Mouse (Mus musculus) induced T-regulatory cell, adult 2 months (primary cell): ENCODE measurements around the gene Rps13.

Experiments
- DNase-seq: peaks from one replicate; pipeline ENCODE4 v3.0.0-alpha.2; 2012; ENCODE audit warnings: low read depth

Gene Rps13

DNA sequence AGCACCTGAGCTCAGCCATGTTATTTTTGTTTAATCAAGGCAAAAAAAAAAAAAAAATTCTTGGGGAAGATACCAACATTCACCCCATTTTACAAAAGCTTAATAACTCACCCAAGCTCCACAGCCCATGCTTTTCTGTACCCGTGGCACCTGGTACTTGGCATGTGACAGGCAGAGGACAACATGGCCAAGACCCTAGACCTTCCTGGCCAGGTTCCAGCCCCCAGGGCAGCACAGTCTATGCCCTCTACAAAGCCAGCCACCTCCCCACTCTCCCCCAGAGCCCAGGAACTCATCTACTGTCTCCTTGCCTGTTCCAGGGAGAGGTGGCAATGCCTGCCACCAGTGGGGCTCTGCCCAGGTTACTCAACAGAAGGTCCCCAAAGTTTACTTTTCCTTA is 43.4 kb downstream of the Rps13 start:
- no peak for DNase-seq

DNA sequence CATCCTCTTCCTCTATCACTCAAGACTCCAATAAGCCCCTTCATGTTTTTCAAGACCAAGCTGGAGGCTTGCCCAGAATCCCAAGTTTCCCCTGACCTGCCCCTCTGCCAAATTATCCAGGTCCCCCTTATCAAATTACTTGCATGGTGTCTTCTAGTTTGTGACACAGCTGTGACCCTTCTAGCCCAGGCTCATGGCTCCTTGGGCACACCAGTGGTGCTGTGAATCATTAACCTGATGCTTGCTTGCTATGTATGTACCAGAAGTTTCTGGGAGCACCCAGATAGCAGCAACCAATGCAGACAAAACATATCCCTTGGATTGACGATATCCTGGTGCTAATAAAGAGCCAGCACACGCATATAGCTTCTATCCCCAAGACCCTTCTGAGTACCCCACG is 45.0 kb downstream of the Rps13 start:
- DNase-seq, result no peak

DNA sequence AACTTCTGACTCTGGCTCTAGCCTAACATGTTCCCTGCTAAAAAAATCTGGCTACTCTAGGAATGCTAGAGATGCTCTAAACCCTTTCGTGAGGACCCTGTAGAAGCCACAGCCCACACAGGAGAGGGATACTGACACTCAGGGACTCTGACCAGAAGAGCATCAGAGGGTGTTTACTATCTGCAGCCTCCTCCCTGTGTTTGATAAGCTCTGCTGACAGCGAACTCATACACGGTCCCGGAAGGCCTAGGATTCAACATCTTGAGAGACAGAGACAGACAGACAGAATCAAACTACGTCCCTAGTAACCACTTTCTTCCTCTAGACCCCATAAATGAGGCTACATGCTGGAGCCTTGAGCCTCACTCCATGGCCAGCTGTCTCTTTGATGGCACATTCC is 46.0 kb downstream of the Rps13 start:
- no peak for DNase-seq

DNA sequence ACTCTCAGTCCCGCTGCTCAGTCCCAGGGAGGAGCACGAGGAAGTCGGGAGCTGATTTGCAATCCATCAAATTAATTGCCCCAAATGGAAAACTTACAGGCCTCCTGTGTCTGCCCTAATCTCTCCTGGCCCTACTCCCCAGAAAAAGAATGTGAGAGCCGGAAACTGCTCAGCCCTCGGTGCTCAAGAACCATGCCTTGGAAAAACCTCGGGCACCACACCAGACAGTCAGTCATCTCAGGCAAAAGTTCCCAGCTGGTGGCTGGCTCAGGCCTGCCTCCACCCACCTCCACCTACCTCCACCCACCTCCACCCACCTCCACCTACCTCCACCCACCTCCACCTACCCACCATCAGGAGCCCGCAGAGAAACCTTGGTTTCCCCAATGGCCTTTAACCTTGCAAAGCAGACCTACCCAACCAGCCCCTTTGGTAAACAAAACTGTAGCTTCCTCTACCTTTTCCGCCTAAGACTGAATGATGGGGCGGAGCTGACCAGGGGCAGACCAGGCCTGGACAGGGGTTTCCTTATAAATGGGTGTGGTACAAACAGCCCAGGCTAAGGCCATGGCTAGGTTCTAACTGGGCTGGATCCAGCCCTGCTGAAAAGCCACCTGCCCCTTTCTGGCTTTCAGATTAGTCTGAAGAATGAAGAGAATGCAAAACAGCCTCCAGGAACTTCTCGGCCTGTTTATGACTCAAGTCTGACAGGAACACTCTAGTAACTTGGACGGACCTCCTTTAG is 47.2 kb downstream of the Rps13 start:
- no peak for DNase-seq

DNA sequence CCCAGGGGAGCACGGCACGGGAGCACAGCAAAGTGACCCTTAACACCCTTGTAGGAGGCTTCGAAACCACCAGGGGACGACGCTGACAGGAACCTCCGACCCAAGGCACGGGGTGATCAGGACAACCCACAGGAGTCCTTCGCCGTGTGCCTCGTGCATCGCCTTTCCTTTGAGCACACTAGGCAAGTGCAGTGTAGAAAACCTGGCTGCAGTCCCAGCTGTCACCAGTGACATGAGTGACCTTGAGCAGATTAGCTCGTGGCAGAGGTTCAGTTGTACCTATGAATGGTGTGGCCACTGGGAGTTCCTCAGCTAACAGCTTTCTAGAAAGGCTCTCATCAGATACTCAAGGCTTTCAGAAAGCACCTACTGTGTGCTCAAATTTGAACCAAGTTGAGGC is 47.8 kb downstream of the Rps13 start:
- no peak for DNase-seq

DNA sequence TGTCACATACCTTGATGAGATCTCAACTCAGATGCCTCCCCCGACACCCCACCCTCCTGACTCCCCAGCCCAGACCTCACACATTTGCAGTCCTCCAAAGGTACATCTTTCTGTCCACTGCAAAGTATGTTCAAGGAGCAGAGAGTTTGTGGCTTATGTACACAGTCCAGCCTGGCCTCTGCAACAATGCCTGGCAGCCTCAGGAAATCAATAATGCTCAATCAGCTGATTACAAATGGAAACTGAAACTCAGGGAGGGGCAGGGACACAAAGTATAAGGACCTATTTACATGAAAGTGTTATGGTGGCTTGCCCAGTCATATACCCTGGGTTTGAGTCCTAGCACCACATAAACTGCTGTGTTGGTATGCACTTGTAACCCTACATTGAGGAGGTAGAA is 48.8 kb downstream of the Rps13 start:
- DNase-seq, result peak; percentile 39

DNA sequence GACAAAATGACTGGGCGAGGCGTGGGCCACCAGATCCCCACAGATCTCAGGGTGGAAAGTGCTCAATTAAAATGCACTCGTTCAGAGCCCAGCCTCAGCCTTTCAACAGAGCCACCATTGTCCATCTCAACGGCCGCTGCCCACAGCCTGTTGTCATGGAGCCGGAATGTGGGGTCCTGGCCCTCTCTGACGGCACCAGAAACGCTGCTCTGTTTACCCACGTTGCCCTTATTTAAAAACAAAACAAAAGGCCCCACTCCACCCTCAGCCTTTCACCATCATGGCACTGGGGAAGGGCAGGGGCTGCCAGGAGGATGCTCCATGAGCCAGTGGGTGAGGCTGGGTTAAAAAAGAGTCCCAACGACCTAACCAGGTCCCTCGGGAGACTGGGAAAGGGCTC is 51.2 kb downstream of the Rps13 start:
- DNase-seq, result no peak
